Mouse (Mus musculus): ENCODE data around the gene 4931428F04Rik.

Gene 4931428F04Rik

GRCm38 (mm10) chr8:105288231-105288630 is 1.4 kb downstream of the 4931428F04Rik start:
- DNase-seq (ENCODE audit: low spot score): no peak

- no peak for DNase-seq (ENCODE audit: low spot score)
These were observed 2.8 kb downstream of the 4931428F04Rik start for GRCm38 (mm10) chr8:105286907-105287306.

- DNase-seq (ENCODE audit: low spot score): no peak
These were observed 4.2 kb downstream of the 4931428F04Rik start for GRCm38 (mm10) chr8:105285514-105285913.

- peak; percentile 58 for DNase-seq (ENCODE audit: low spot score)
These were observed 6.6 kb downstream of the 4931428F04Rik start for GRCm38 (mm10) chr8:105283074-105283473.

- no peak for DNase-seq (ENCODE audit: low spot score)
These were observed 7.4 kb downstream of the 4931428F04Rik start for GRCm38 (mm10) chr8:105282239-105282638.

GRCm38 (mm10) chr8:105281821-105282220 is 7.8 kb downstream of the 4931428F04Rik start:
- no peak for DNase-seq (ENCODE audit: low spot score)

GRCm38 (mm10) chr8:105280567-105280966 is 9.1 kb downstream of the 4931428F04Rik start:
- no peak for DNase-seq (ENCODE audit: low spot score)

GRCm38 (mm10) chr8:105278911-105279334 is 10.7 kb downstream of the 4931428F04Rik start:
- DNase-seq (ENCODE audit: low spot score): peak; percentile 81

GRCm38 (mm10) chr8:105276292-105277120 is 13.2 kb downstream of the 4931428F04Rik start:
- peak; percentile 58 for DNase-seq (ENCODE audit: low spot score)

GRCm38 (mm10) chr8:105275840-105276239 is 13.8 kb downstream of the 4931428F04Rik start, which contains the start of gene Nol3:
Nol3 (plus strand) TSS chr8:105276140.
- no peak for DNase-seq (ENCODE audit: low spot score)

GRCm38 (mm10) chr8:105275387-105275786 is 14.3 kb downstream of the 4931428F04Rik start:
- no peak for DNase-seq (ENCODE audit: low spot score)

- DNase-seq (ENCODE audit: low spot score): no peak
These were observed 18.8 kb downstream of the 4931428F04Rik start for GRCm38 (mm10) chr8:105270916-105271186.

GRCm38 (mm10) chr8:105270101-105270915 is 19.4 kb downstream of the 4931428F04Rik start:
- no peak for DNase-seq (ENCODE audit: low spot score)

- DNase-seq (ENCODE audit: low spot score): peak; percentile 76
These were observed 20.2 kb downstream of the 4931428F04Rik start, which contains the start of gene Hsf4 for GRCm38 (mm10) chr8:105269461-105269947. Hsf4 (plus strand) TSS chr8:105269801.

GRCm38 (mm10) chr8:105269075-105269458 is 20.6 kb downstream of the 4931428F04Rik start:
- DNase-seq (ENCODE audit: low spot score): no peak

- no peak for DNase-seq (ENCODE audit: low spot score)
These were observed 21.2 kb downstream of the 4931428F04Rik start for GRCm38 (mm10) chr8:105268342-105269074.

GRCm38 (mm10) chr8:105266775-105267174 is 22.9 kb downstream of the 4931428F04Rik start:
- DNase-seq (ENCODE audit: low spot score): no peak

GRCm38 (mm10) chr8:105265128-105265527 is 24.5 kb downstream of the 4931428F04Rik start:
- no peak for DNase-seq (ENCODE audit: low spot score)

GRCm38 (mm10) chr8:105264024-105264982 is 25.4 kb downstream of the 4931428F04Rik start, which contains the start of the genes Tradd and Fbxl8:
Tradd (minus strand) TSS chr8:105264609.
Fbxl8 (plus strand) TSS chr8:105264648.
- peak; percentile 83 for DNase-seq (ENCODE audit: low spot score)

- DNase-seq (ENCODE audit: low spot score): no peak
These were observed 26.3 kb downstream of the 4931428F04Rik start for GRCm38 (mm10) chr8:105263244-105263912.

Measured in urinary bladder, postnatal 14 days (tissue).